Mouse (Mus musculus) spleen, postnatal 10 days (tissue): ENCODE results near the gene Tagln.

Experiments
- DNase-seq, 2 experiments: peaks; one replicate each; pipeline ENCODE4 v3.0.0; 2021 to 2022; ENCODE audit warnings: low spot score in 2 of 2

Gene Tagln

DNA sequence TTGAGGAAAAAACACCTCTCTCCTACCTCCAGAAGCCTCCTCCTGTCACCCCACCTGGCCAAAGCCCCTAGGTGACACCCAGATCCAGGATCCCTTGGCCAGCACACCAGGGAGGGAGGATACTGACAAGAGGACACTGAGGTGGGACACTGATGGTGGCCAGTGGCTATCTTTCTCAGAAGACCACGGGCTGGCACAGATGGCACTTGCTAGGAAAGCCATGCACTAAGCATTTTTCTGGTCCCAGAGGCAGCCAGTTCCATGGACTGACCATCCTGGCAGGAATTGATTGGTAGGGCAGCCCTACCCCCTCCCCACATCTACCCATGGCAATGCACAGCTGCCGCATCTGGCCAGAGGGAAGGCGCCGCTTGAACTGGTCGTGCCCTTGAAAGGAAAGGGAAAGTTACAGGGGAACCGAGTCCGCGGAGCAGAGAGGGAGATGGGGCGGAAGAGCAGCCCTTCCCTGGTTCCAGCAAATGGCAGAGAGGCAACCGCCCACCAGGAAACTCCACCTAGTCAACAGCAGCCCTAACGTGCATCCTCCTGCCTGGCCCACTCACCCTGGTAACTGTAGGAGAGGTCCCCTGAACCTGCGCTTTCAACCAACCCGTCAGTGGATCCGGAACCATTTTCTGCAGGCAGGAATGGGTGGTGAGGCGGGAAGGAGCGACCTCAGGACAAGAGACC is 10.5 kb upstream of the Tagln start:
- no peak for DNase-seq

DNA sequence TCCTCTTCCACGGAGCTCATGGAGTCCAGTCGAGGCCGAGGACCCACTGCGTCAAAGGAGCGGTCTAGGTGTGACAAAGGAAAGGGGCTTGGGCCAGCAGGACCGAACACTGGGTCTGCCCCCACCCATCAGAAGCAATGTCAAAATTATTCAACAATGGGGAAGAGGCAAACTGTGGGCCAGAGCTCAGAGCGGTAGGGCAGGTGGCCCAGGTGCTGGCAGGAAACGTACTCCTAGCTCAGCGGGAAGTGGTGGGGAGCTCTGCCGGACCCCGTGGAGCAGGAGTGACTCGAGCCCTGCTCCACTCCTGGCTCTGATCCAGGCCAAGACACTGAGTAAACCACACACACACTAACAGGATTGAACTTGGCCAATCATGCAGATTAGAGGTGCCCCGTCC is 9.9 kb upstream of the Tagln start:
- DNase-seq: no peak

DNA sequence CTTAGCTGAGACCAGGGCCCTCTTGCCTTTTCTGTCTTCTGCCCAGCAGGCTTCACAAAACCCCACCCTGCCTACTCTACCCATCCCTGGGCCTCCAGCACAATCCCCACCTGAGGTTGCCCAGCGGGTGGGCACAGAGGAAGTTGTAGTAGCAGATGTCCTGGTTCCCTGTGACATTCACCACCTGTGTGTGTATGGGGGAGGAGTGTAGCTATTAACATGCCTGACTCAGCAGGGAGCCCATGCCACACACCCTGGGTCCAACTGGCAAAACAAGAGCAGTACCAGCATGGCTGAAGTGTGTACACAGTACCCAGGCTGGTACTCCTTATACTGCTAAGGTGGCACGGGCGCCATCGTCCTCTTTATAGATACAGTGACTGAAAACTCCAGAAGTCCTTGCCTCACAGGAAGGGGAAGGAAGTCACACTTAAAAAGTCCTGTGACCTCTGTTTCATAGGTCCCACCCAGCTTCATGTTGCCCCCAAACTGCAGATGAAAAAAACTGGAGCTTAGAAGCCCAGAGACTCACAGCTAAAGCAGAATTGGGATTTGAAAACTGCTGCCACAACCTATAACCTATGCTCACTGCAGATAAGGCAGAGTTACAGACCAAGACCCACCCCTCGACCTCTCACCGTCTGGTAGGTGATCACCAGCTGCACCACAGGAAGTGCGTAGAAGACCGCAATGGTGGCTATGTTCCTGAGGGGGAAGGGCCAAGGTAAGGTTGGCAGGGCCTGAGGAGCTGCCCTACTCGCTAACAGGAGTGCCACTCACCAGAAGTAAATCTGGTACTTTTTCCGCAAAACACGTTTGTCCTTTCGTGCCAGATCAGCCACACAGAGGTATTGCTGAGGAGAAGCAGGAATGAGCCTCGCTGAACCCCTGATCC is 8.9 kb upstream of the Tagln start:
- DNase-seq: peak; percentile 28 to 69

DNA sequence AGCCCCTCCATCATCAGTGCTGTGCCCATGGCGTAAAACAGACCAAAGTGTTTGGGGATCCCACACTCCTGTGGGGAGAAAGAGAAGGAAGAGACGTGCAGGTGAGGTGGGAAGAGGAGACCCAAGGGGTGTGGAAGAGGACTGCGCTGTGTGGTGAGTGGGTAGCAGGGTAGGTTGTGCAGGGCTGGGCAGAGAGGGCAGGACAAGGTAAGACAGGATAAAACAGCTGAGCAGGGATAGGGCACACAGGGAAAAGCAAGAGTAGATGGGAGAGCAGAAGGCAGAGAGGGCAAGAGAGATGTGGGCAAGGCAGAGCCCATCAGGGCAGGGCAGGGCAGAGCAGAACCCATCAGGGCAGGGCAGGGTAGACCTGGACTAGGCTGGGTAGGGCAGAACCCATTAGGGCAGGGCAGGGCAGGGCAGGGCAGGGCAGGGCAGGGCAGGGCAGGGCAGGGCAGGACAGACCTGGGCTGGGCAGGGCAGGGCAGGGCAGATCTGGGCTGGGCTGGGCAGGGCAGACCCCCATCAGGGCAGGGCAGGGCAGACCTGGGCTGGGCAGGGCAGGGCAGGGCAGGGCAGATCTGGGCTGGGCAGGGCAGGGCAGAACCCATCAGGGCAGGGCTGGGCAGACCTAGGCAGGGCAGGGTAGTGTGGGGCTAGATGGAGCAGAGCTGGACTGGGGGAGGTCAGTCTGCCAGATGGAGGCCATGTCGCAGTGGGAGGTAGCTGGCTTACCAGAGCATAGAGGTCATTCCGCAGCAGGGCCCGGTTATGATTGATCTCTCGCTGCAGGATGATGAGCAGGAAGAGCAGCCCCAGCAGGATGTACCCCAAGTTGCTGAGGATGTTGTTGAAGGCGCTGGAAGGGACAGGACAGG is 8.0 kb upstream of the Tagln start:
- DNase-seq: no peak

DNA sequence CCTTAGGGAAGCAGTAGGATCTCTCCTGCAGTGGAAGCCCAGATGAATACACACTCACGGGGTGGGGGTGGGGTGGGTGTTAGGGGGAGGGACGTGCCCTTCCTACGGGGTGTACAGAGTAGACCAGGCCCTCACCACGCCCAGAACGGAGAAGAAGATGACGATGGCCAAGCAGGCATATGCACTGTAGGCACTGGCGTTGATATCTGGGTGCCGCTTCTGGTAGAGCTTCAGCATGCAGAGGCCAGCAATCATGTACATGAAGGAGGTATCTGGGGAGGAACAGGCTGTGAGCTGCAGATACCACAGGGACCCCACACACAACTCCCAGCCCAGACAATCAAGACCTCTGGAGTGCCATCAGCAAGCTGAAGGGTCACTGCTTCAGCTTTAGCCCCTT is 7.1 kb upstream of the Tagln start:
- DNase-seq: no peak

DNA sequence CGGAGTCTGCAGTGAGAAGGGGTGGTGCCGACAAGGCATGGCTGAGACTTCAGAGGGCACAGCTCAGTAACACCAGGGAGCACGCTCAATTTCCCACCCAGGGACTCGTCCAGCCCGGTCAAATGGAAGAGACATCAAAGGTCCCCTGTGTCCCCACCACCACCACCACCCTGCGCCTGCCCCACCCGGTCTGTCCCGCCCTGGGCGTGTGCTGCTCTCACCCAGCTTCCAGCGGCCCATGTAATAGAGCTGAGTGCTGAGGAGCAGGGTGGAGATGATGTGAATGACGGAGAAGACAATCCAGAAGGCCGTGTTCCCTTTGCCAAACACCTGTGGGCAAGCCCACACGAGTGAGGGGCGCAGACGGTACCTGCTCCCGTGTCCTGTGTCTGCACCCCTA is 6.6 kb upstream of the Tagln start:
- DNase-seq: no peak

DNA sequence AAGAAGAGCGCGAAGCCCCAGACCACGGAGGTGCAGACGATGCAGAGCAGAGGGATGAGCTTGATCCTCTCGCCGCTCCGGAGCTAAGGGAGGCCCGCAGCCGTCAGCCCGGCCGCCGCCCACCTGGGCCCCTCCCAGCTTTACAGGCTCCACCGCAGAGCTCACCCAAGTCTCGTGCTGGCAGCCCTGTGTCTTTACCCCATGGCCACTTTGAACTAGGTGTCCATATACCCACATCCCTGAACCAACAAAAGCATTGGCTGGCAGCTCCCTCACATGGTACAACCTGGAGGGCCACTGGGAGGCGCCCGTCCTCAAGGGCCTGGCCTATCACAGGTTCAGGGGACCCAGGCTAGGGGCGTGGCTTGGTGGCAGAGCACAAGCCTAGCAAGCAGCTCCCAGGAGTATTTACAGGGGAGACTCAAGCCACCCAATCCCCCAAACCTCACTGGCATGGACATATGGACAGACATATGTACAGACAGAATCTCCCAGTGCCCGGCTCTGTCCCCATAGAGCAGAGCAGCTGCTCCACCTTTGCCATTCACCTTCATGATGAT is 5.6 kb upstream of the Tagln start:
- DNase-seq: peak in 1 of 2 experiments; percentile 66

DNA sequence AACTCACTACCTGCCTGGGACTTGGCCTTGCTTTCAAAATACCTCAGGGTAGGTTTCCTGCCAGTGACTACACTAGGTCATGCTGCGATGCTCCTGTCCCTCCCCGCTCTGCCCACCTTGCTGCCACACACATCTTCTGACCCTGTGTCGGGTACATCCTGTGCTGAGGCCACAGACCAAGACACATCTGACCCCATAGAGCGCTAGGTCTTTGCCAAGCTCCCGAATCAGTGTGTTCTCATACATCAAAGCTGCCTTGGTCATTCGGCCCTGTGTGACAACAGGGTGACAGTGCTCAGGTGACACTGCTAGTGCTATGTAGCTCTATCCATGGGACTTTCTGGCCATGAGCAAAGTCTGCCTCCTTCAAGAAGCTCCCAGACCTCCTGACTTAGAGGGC is 3.9 kb upstream of the Tagln start:
- DNase-seq: no peak

DNA sequence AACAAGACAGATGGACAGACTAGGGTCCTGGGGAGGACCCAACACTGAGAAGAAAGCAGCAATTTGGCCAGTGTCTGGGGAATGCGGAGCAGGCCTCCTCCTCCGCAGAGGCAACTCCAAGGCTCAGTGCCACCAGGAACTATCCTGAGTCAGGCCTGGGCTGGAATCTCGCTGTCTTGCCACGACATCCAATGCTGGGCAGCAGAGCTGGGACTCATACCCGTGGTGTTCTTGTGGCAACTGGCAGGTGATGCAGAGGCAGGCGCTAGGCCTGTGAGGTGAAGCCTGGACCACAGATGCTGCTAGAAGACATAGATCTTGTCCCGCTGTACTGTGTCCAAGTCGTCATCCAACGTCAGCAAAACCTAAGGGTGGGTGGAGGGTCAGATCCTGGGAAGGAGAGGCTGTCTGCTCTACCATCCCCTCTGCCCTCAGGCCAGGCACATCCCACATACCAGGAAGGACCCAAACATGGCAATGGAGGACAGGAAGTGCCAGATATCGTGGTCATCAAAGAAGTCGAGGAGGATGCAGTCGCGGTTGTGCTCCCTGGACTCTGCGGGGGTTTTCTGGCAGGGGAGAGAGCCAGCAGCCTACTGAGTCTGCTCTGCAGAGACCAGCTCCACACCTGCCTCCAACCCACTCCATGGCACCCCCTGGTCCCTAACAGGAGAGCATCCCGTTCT is 3.2 kb upstream of the Tagln start:
- DNase-seq: no peak

DNA sequence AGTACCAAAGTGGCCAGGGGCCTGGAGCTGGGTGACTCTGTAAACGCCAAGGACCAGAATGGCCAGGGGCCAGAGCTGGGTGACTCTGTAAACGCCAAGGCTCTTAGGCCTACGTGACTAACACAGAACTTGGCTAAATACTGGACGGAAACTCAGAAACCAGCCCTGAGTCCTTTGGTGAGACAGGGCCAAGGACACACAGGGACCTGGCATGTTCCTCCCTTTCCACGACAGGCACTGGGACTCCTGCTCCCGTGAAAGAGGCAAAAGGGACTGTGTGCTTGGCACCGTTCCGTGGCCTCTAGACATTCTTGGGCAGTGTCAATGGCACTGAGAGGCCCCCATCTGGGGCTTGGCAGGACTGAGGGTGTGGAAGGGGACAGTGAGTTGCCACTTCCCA is 2.2 kb upstream of the Tagln start:
- no peak for DNase-seq

DNA sequence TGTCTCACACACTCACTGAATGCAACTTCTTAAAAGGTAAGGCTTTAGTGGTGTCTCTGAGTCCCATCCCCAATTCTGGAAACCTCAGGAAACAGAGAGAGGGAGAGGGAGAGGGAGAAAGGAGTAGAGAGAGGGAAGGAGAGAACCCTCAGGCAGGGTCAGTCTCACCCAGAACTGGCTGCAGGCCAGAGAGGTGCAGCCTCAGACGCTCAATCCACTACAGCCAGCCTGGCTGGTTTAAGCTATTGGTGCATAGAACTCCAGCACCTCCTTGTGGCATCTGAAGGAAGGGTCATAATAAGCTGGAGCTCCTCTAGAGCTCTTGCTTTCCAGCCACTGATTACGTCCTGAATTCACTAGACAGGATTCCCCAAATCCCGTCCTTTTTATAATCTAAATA is 1.0 kb upstream of the Tagln start:
- peak in 1 of 2 experiments; percentile 63 for DNase-seq

DNA sequence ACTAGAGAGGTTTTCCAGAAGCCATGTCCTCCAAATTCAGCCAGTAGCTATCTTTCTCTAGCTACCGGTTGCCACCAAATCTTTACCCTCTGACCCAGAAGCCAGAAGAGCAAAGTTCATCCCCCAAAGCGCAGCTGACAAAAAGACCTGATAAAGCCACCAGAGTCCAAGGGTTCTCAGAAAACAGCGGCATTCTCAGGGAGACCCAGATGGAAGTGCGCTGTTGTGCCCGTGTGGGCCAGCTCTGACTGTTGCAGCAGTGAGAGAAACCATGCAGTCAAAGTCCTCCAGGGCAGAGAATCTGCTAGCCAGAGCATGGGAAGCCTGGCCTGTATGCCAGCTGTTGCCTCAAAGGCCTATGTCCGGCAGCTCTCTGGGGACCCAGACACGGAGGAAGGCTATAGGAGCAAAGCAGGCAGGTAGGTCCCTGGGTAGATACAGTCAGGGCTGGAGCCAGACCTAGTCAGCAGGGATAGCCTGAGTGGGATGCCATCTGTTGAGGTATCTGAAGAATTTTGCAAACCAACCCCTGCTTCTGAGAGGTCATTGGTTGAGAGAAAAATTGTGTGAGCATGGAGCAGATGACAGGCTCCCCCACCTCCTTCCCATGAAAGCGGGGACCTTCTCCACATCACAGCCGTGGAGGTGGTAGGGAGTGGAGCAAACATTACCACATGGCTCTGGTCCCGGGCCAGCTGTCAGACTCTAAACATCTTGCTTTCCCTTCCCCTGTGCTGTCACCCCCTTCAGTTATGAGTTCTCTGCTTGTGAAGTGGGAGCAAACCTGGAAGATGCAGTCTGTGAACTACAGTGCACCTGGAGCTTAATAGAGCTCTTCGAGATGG is 3.1 kb downstream of the Tagln start:
- DNase-seq: no peak

DNA sequence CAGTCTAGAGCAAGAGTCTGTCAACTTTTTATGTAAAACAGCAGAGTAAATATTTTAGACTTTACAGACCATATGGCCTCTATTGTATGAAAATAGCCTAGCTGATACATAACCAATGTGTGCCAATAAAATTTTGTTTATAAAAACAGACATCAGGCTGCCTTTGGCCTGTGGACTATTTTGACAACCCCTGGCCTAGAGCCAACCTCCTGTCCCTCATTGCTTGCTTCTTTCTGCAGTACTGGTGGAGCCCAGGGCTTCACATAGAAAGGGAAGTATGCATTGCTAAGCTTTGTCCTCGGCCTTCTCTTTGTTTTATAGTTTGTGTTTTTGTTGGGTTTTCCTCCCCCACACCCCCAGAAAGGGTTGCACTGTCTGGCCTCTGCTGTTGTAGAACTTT is 3.9 kb downstream of the Tagln start:
- no peak for DNase-seq

DNA sequence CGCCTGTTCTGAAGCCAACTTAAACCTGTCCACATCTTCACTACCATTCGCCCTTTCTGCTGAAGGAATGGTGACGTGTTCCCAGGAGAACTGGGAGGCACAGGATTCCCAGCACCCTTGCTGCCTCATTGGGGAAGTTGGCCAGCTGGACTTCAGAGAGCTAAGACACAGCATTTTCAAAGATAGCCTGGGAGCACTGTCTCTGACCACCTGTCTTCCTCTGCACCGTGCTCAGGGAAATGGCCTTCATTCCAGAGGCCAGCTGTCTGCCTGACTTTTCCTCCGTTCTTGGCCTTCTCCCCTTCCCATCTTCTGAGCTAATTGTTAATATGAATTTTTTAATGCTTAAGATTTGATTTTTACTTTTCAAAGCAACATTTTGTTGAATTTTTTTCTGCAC is 6.6 kb downstream of the Tagln start:
- DNase-seq: no peak

DNA sequence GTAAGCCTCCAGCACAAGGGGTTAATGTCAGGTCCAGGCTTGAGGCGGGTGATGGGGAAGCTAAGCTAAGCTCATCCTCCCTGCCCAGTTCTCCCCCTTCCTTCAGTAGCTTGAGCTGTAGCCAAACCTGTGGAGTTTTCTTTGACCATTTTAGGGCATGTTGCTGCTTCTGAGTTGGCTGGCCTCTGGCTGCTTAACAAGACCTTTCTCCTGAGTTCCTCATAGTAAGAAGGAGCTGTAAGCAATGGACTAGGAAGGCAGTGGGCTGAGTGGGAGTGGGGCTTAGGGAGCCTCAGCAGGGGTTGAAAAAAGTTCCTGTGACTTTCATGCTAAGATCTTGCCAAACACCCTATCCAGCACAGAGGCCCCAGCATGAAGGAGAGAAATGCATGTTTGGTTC is 16.0 kb downstream of the Tagln start:
- DNase-seq: no peak

DNA sequence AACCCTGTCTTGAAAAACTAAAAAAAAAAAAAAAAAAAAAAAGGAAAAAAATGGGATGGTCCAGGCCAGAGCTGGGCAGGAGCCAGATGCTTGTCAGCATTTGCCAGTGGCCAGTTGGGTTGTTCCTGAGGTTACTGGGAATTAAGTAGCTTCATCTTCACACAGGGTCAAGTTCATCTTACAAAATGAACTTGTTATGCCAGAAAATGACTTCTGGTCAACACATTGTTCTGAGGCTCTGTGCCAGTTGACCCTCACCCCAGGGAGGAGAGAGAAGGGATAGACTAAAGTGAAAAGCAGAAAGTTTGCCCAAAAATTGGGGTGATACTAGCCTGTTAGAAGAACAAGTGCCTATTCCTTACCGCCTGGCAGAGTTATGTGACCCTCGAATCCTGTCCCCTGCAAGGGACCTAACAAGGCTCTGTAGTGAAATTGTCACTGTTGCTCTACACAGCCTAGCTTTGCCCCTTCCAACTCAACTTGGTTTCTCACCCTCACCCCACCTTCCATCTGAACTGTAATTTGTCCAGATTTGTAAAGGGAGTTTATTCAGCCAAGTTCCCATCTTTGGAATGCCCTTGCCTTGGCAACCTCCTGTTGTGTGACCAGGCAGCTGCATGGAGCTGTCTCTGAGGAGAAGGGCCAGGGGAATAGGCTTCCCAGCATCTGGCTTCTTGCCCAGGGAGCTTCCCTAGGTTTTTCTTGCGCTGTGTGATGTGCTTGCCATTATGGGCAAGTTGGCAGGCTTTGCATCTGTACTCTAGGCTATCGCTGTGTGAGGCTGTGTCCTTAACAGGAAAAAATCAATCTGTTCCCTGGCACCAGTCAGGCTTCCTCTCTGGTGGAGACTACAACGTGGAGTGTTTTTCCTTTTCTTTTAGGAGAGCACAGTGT is 18.6 kb downstream of the Tagln start:
- DNase-seq: no peak

DNA sequence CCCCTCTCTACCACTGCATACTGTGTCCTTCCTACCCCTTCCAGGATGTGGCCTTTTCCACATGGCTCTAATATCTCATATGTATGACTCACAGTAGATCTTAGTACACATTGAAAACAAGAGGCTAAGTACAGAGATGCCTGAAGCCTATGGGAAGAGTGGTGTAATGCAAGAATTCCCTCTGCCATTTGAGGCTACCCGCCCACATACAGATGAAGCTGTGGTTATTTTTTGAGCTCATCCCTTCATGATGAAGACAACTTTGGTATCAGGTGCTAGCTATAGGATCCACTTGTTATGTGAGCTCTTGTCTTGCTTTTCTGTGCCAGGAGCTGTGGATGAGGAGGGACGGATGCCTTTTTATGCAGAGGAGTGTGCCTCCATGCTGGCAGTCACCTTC is 20.2 kb downstream of the Tagln start:
- no peak for DNase-seq

DNA sequence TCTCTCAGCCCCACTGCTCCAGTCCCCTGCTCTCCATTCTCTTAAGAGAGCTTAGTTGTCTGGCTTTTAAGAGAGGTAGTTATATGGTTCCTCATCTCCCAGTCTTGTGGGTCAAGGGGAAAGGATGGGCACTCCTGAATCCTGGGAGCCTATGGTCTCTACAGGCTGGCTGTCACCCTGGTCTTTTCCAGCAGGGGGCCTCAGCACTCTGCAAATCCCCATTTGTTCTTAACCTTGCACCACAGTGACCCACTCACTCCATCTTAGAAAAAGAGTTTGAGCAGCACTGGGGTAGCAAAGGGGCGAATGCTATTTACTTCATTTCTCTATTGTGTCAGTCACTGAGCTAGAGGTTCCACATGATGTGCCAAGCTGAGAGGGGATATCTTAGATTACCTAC is 24.2 kb downstream of the Tagln start:
- DNase-seq: peak; percentile 24 to 74

DNA sequence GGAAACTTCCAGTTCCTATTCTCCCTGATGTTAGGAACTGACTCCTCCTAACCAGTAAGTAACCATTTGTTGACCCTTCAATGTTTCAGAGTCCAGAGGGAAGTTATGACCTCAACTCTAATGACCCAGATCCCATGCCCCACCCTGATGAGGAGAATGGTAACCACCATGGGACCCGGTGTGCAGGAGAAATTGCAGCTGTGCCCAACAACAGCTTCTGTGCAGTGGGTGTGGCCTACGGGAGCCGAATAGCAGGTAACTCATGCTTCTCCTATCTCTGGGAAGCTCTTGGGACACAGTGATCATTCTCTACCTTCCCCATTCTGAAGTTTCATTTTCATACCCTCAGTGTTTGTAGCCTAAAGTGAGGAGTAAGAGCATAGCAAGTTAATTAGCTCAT is 24.9 kb downstream of the Tagln start:
- DNase-seq: no peak

DNA sequence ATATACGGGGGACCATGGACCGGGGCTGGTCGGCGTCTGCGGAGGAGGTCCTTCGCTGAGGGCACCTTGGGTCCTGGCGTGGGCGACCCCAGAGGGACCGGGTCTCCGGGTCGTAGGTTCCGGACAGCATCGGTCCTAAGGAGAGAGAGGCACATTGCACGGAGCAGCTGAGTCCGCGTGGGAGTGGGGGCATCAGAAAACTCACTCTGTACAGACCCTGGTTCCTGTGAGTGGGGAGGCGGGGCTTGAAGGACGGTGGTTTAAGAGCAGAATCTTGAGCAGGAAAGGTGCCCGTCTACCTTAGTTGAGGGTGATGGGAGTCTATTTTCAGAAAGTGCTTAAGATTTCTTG is 28.8 kb downstream of the Tagln start:
- DNase-seq: peak in 1 of 2 experiments; percentile 59
